Mouse (Mus musculus) kidney, embryonic 14.5 days (tissue): Measurements from ENCODE around the gene Iqcm. TPM values are rescaled to one million over a fixed set of nuclear protein-coding genes. Genes with fewer than 3 reads are reported as not detected.
"Not testable (repeated sequence)": the region's sequence is repeated elsewhere in the genome, so short reads cannot be mapped to it uniquely, and the experiment has no call there.

Source experiments
- ATAC-seq: fragments of 200-750 bp; cut with Nextera tagmentation; 2 replicates; pipeline ENCODE4 v1.8.0; 2017; ENCODE audit warnings: moderate number of reproducible peaks, mild to moderate bottlenecking, moderate TSS enrichment, moderate library complexity; ENCODE audit not compliant: low FRiP score, low TSS enrichment
- H3K27ac ChIP-seq: fragments of 300-500 bp; sonication (generic); 2 replicates; pipeline ENCODE4 v1.5.1; 2014; ENCODE audit warnings: low read depth, mild to moderate bottlenecking, low read length, moderate library complexity, mixed read lengths
- H3K27me3 ChIP-seq: fragments of 300-500 bp; sonication (generic); 2 replicates; pipeline ENCODE4 v1.6.1; 2014; ENCODE audit warnings: mild to moderate bottlenecking, low read length; ENCODE audit not compliant: control insufficient read depth, insufficient read depth
- H3K36me3 ChIP-seq: fragments of 300-500 bp; sonication (generic); 2 replicates; pipeline ENCODE4 v1.6.1; 2014; ENCODE audit warnings: low read length, mixed read lengths; ENCODE audit not compliant: control insufficient read depth, insufficient read depth
- H3K4me1 ChIP-seq: fragments of 300-500 bp; sonication (generic); 2 replicates; pipeline ENCODE4 v1.6.1; 2014; ENCODE audit warnings: low read length, mixed read lengths; ENCODE audit not compliant: control insufficient read depth, insufficient read depth
- H3K4me2 ChIP-seq: fragments of 300-500 bp; sonication (generic); replicated peaks from 2 replicates; pipeline ENCODE4 v1.6.1; 2014; ENCODE audit warnings: low read depth, mild to moderate bottlenecking, low read length
- H3K4me3 ChIP-seq: fragments of 300-500 bp; sonication (generic); 2 replicates; pipeline ENCODE4 v1.5.1; 2014; ENCODE audit warnings: mild to moderate bottlenecking, low read length
- H3K9ac ChIP-seq: fragments of 300-500 bp; sonication (generic); 2 replicates; pipeline ENCODE4 v1.6.1; 2014; ENCODE audit warnings: low read depth, mild to moderate bottlenecking, low read length, moderate library complexity
- H3K9me3 ChIP-seq: fragments of 300-500 bp; sonication (generic); 2 replicates; pipeline ENCODE4 v1.6.1; 2016; ENCODE audit warnings: low read length; ENCODE audit not compliant: control insufficient read depth
- WGBS: fragments of 180-500 bp; shearing (Covaris S2); extraction: QIAGEN DNeasy Blood & Tissue Kit; methylation state at CpG from one replicate; pipeline ENCODE4 v1.1.7; 2014; 5-methylcytosine and 5-hydroxymethylcytosine counted together
- polyA plus RNA-seq: library from polyadenylated mRNA; unstranded; fragments of >200 nt; fragmentation: Nextera tagmentation; extraction: Ambion mirVana; gene quantifications from 2 replicates; pipeline ENCODE4 v1.2.1, GENCODE M21; 2014

Iqcm gene
- polyA plus RNA-seq: 0.23 TPM in 1 of 2 replicates, not detected in the other

- Histone ChIP-seq H3K27ac (no peak within 1 kb of the TSS), H3K36me3 (no peaks in the 10 kb centered on the region), H3K9me3 (no peaks in the 10 kb centered on the region), H3K27me3 (no peaks in the 10 kb centered on the region), H3K4me2 (no peak within 1 kb of the TSS), H3K9ac (no peak within 1 kb of the TSS), H3K4me1 (no peaks in the 10 kb centered on the region), H3K4me3 (no peak within 1 kb of the TSS)
- 87% methylated on average over 7 of the region's 7 CpGs for WGBS
- ATAC-seq: no peak
Observed at GRCm38 (mm10) chr8:75448394-75448793, at the start of gene Iqcm. Gene Iqcm, plus strand, starts transcription at chr8:75448694.

GRCm38 (mm10) chr8:75406489-75406888, 42.0 kb upstream of the Iqcm start, which contains the start of gene Gm10358:
Gene Gm10358, minus strand, starts transcription at chr8:75406589.
- no peaks in the 10 kb centered on the region for H3K27me3 ChIP-seq
- no peaks in the 10 kb centered on the region for H3K4me1 ChIP-seq
- H3K9me3 ChIP-seq: no peaks in the 10 kb centered on the region
- H3K4me3 ChIP-seq: no peak within 1 kb of the TSS
- WGBS: 95% methylated on average over 5 of the region's 5 CpGs
- H3K27ac ChIP-seq: no peak within 1 kb of the TSS
- ATAC-seq: no peak
- H3K36me3 ChIP-seq: no peaks in the 10 kb centered on the region
- no peak within 1 kb of the TSS for H3K4me2 ChIP-seq
- no peak within 1 kb of the TSS for H3K9ac ChIP-seq

- not testable (repeated sequence) for H3K4me1 ChIP-seq, ATAC-seq, H3K9ac ChIP-seq, H3K4me2 ChIP-seq, H3K27ac ChIP-seq, H3K9me3 ChIP-seq, H3K4me3 ChIP-seq, H3K27me3 ChIP-seq, H3K36me3 ChIP-seq
- WGBS: 80% methylated on average over 3 of the region's 3 CpGs
Observed at GRCm38 (mm10) chr8:75415696-75416095, 32.8 kb upstream of the Iqcm start.

GRCm38 (mm10) chr8:75476756-75477155, 28.3 kb downstream of the Iqcm start:
- 87% methylated on average over 1 of the region's 1 CpGs for WGBS
- H3K4me3 ChIP-seq: no peak overlapping the region
- no peak overlapping the region for H3K9ac ChIP-seq
- ATAC-seq: no peak
- no peaks in the 10 kb centered on the region for H3K9me3 ChIP-seq
- no peaks in the 10 kb centered on the region for H3K27me3 ChIP-seq
- H3K4me1 ChIP-seq: no peaks in the 10 kb centered on the region
- H3K36me3 ChIP-seq: no peaks in the 10 kb centered on the region
- H3K4me2 ChIP-seq: no peak overlapping the region
- H3K27ac ChIP-seq: no peak overlapping the region

GRCm38 (mm10) chr8:75489035-75489678, 40.7 kb downstream of the Iqcm start:
- Histone ChIP-seq H3K9me3 (no peaks in the 10 kb centered on the region), H3K9ac (no peak overlapping the region), H3K36me3 (no peaks in the 10 kb centered on the region), H3K27me3 (no peaks in the 10 kb centered on the region), H3K4me3 (no peak overlapping the region), H3K4me2 (no peak overlapping the region), H3K27ac (no peak overlapping the region), H3K4me1 (no peaks in the 10 kb centered on the region)
- 81% methylated on average over 13 of the region's 13 CpGs for WGBS
- ATAC-seq: no peak

- Histone ChIP-seq H3K9me3 (no peaks in the 10 kb centered on the region), H3K4me2 (no peak overlapping the region), H3K4me1 (no peaks in the 10 kb centered on the region), H3K27me3 (no peaks in the 10 kb centered on the region), H3K36me3 (no peaks in the 10 kb centered on the region), H3K27ac (no peak overlapping the region), H3K4me3 (no peak overlapping the region), H3K9ac (no peak overlapping the region)
- no peak for ATAC-seq
- WGBS: 74% methylated on average over 1 of the region's 1 CpGs
Observed at GRCm38 (mm10) chr8:75509299-75509698, 60.8 kb downstream of the Iqcm start.

GRCm38 (mm10) chr8:75513786-75514185, 65.3 kb downstream of the Iqcm start:
- 89% methylated on average over 3 of the region's 3 CpGs for WGBS
- ATAC-seq: no peak
- no peak overlapping the region for H3K4me3 ChIP-seq

GRCm38 (mm10) chr8:75549284-75549683, 100.8 kb downstream of the Iqcm start:
- 74% methylated on average over 3 of the region's 3 CpGs for WGBS
- ATAC-seq: no peak
- H3K4me2 ChIP-seq: no peak overlapping the region
- H3K36me3 ChIP-seq: no peaks in the 10 kb centered on the region
- H3K9ac ChIP-seq: no peak overlapping the region
- no peaks in the 10 kb centered on the region for H3K27me3 ChIP-seq
- H3K4me1 ChIP-seq: no peaks in the 10 kb centered on the region
- no peak overlapping the region for H3K27ac ChIP-seq
- no peak overlapping the region for H3K4me3 ChIP-seq
- H3K9me3 ChIP-seq: no peaks in the 10 kb centered on the region

More at GRCm38 (mm10) chr8:75513786-75514185, 65.3 kb downstream of the Iqcm start:
- Histone ChIP-seq H3K4me1 (no peaks in the 10 kb centered on the region), H3K36me3 (no peaks in the 10 kb centered on the region), H3K27me3 (no peaks in the 10 kb centered on the region), H3K9ac (no peak overlapping the region), H3K27ac (no peak overlapping the region), H3K9me3 (no peaks in the 10 kb centered on the region), H3K4me2 (no peak overlapping the region)

- H3K27ac ChIP-seq: no peak overlapping the region
- H3K9me3 ChIP-seq: no peaks in the 10 kb centered on the region
- no peak overlapping the region for H3K4me3 ChIP-seq
- H3K4me1 ChIP-seq: no peaks in the 10 kb centered on the region
- no peak overlapping the region for H3K4me2 ChIP-seq
- H3K36me3 ChIP-seq: no peaks in the 10 kb centered on the region
- H3K27me3 ChIP-seq: no peaks in the 10 kb centered on the region
- 36% methylated on average over 2 of the region's 2 CpGs for WGBS
- H3K9ac ChIP-seq: no peak overlapping the region
- ATAC-seq: no peak
Observed at GRCm38 (mm10) chr8:75596281-75596680, 147.8 kb downstream of the Iqcm start.
